Mouse (Mus musculus): ENCODE results near the gene Gm31371.
"Not testable (repeated sequence)": the region's sequence is repeated elsewhere in the genome, so short reads cannot be mapped to it uniquely, and the experiment has no call there.

Gm31371 gene

DNA sequence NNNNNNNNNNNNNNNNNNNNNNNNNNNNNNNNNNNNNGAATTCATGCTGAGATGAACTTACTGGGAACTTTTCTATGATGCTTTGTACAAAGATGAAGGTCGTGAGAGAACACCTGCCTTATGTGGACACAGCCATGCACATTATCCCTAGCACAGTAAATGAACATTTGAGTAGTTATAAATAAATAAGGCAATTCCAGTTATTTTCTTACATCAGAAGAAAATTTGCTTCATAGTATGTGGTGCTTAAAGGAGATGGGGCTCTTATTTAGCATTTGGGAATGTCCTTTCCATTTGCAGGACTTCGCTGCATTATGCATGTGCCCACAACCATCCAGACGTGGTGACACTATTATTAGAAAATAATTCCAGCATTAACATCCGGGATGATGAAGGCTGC lies at the start of gene Gm31371:
Gene Gm31371 (plus strand): TSS at position 301 of the 400 bp plus-strand sequence.
- not testable (repeated sequence) for DNase-seq (ENCODE audit: low spot score)

- not testable (repeated sequence) for DNase-seq (ENCODE audit: low spot score)
Measured at GRCm38 (mm10) chr8:19906425-19907055, 3.3 kb downstream of the Gm31371 start.

DNA sequence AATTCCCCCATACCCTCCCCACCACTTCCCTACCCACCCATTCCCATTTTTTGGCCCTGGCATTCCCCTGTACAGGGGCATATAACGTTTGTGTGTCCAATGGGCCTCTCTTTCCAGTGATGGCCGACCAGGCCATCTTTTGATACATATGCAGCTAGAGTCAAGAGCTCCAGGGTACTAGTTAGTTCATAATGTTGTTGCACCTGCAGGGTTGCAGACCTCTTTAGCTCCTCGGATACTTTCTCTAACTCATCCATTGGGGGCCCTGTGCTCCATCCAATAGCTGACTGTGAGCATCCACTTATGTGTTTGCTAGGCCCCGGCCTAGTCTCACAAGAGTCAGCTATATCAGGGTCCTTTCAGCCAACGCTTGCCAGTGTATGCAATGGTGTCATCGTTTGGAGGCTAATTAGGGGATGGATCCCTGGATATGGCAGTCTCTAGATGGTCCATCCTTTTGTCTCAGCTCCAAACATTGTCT lies 5.7 kb downstream of the Gm31371 start:
- DNase-seq (ENCODE audit: low spot score), result peak; percentile 5

DNA sequence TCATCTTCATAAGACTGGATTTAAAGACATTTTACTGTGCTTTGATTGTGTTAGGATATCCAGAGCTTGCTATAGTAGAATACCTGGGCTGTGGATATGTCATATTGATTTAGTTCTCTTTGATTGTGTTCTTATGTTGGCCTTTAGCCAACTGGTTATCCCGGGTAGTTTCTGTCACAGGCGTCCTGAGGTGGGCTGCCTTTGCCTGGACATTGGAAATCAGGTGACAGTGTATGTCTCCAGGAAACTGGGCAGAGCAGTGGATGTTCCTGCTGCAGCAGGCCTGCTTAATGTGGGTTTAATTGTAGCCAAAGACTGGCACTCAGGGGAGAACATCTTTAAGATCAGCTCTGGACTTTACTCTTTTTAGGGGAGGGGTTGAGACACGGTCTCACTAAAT lies 15.9 kb downstream of the Gm31371 start:
- not testable (repeated sequence) for DNase-seq (ENCODE audit: low spot score)

DNA sequence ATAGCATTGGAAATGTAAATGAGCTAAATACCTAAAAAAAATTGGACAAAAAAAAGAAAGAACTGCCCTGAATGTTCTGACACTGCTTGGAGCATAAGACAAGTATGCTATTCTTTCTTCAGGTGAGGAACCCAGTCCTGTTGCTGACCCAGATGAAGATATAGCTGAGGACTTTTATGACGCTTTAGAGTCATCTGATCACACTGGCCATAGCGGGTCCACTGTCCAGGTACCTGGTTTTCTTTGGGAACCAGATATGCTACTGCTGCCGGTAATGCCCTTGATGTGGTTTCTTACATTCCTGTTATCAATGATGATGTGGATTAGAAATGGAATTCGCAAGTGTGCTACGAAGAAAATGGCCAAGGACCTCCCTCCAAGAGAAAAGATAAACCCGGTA lies 31.1 kb downstream of the Gm31371 start:
- DNase-seq (ENCODE audit: low spot score), result peak; percentile 4

DNA sequence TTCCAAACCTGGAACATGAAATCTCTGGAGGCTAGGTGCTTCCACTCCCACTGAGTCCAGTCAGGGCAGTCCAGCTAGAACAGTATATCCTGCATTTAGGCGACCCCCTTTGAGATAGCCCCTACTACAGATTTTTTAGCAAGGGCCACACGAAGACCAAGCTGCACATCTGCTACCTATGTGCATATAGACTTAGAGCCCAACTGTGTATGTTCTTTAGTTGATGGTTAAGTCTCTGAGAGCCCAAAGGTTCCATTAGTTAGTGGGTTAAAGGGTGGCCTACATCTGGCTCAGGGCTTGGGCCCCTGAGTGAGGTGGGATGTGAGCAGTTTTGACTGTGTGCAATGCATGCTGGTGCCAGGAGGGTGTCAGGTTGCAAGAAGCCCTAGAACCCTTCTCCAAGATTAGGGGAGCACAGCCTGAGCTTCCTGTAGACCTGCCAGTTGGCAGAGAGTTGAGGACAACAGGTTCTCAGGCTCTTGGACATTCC lies 32.4 kb downstream of the Gm31371 start:
- DNase-seq (ENCODE audit: low spot score), result peak; percentile 4

- DNase-seq (ENCODE audit: low spot score), result no peak
Measured at GRCm38 (mm10) chr8:19960935-19961334, 57.7 kb downstream of the Gm31371 start.

GRCm38 (mm10) chr8:19963766-19964165 lies 60.6 kb downstream of the Gm31371 start:
- peak; percentile 5 for DNase-seq (ENCODE audit: low spot score)

DNA sequence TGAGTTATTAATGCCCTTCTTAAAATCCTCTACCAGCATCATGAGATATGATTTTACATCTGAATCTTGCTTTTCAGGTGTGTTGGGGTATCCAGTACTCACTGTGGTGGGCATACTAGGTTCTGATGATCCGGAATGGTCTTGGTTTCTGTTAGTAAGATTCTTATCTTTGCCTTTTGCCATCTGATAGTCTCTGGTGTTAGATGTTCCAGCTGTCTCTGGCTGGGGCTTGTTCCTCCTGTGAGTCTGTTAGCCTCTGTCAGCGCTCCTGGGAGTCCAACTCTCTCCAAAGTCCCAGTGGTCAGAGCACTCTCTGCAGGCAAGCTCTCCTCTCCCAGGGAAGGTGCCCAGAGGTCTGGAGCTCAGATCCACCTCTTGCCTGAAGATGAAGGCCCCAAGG lies 65.0 kb downstream of the Gm31371 start:
- DNase-seq (ENCODE audit: low spot score), result peak; percentile 29

GRCm38 (mm10) chr8:19975237-19975636 lies 72.0 kb downstream of the Gm31371 start:
- DNase-seq (ENCODE audit: low spot score), result not testable (repeated sequence)
